Mouse (Mus musculus): ENCODE data around the gene Mrgprf. TPM values are rescaled to one million over a fixed set of nuclear protein-coding genes. Genes with fewer than 3 reads are reported as not detected.
A peak's percentile ranks its signal among the peaks of the same experiment; 100 is the strongest.

Mrgprf gene
- not detected in 2 replicates for polyA plus RNA-seq (2012; ENCODE audit: insufficient read depth, insufficient read length, low replicate concordance, missing spikeins)

- WGBS = 46% methylated on average over 12 of the region's 13 CpGs
- Histone ChIP-seq H3K27ac (ENCODE audit: insufficient read depth, low read depth, low read length) (no peak within 1 kb of the TSS), H3K4me3 (ENCODE audit: insufficient read depth, low read depth, low read length) (no peak within 1 kb of the TSS), H3K4me1 (ENCODE audit: control insufficient read depth, insufficient read depth, low read length) (peaks cover 26% of the 10 kb centered on the region)
- TF ChIP-seq CTCF (IDR thresholded peaks at IDR 0.05; ENCODE audit: insufficient read depth, low read depth, low read length) = no peak
- TF ChIP-seq POLR2A (IDR thresholded peaks at IDR 0.05; ENCODE audit: insufficient read depth, low read depth, low read length) = no peak
Measured at GRCm38 (mm10) chr7:145300321-145301007, at the start of gene Mrgprf. Gene Mrgprf (plus strand): TSS chr7:145300828.

DNA sequence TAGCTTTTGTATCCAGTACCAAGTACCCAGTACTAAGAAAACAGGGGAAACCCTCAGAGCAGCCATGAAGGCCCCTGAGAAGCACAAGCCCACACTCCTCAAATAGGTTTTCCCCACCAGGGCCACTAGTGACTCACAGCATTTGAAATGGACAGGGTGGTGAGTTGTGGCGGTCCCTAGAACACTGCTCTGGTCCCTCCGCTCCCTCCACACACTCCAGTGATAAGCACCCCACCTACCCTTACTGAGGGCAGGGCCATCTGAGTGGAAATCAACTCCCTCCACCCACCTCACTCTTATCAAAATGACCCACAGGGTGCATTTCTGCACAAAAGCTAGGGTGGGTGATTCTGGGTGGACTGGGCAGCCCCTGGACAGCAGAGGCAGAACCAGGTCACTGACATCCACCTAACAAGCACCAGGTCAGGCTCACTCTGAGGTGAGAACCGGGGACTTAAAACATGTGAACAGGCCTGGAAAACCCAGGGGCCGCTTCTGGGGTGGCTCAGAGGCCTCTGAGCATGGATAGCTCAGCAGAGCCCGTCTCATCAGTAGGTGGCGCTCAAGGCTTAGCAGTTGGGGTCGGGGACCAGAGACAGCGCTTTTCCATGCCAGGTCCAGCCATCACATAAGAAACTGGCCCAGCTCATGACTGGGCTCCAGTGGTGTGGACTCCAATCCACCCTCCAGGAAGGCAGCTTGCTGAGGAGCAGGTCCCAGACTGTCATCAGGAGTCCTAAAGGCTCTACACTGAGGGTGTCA, 47.7 kb upstream of the Mrgprf start:
- no peak overlapping the region for H3K4me3 ChIP-seq (ENCODE audit: insufficient read depth, low read depth, low read length)
- no peak overlapping the region for H3K27ac ChIP-seq (ENCODE audit: insufficient read depth, low read depth, low read length)
- WGBS = 34% methylated on average over 8 of the region's 8 CpGs
- H3K4me1 ChIP-seq (ENCODE audit: control insufficient read depth, insufficient read depth, low read length) = no peaks in the 10 kb centered on the region
- no peak for TF ChIP-seq POLR2A (IDR thresholded peaks at IDR 0.05; ENCODE audit: insufficient read depth, low read depth, low read length)
- peak; percentile 81 for TF ChIP-seq CTCF (IDR thresholded peaks at IDR 0.05; ENCODE audit: insufficient read depth, low read depth, low read length)

- no peak overlapping the region for H3K27ac ChIP-seq (ENCODE audit: insufficient read depth, low read depth, low read length)
- TF ChIP-seq POLR2A (IDR thresholded peaks at IDR 0.05; ENCODE audit: insufficient read depth, low read depth, low read length) (no peak), CTCF (IDR thresholded peaks at IDR 0.05; ENCODE audit: insufficient read depth, low read depth, low read length) (no peak)
- H3K4me3 ChIP-seq (ENCODE audit: insufficient read depth, low read depth, low read length) = no peak overlapping the region
- no peaks in the 10 kb centered on the region for H3K4me1 ChIP-seq (ENCODE audit: control insufficient read depth, insufficient read depth, low read length)
- 73% methylated on average over 3 of the region's 3 CpGs for WGBS
Measured at GRCm38 (mm10) chr7:145253986-145254630, 46.5 kb upstream of the Mrgprf start.

DNA sequence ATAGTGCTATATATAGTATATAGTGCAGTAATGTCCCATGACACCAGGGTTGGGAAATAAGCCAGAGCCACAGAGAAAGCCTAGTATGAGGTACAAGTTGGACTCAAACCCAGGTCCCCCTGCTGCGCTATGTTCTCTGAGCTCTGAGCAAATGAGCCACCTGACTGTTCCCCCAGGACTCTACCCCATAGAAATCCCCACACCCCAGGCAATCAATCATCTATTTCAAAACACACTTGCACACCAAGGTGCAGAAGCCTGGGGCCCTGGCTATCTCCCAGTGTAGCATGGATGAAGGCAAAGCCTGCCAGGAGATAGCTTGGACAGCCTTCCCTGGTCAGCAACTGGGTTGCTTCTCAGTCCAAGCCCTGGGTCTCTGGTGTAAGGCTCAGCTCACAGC, 44.5 kb upstream of the Mrgprf start:
- Histone ChIP-seq H3K4me3 (ENCODE audit: insufficient read depth, low read depth, low read length) (no peak overlapping the region), H3K4me1 (ENCODE audit: control insufficient read depth, insufficient read depth, low read length) (no peaks in the 10 kb centered on the region), H3K27ac (ENCODE audit: insufficient read depth, low read depth, low read length) (no peak overlapping the region)
- TF ChIP-seq POLR2A (IDR thresholded peaks at IDR 0.05; ENCODE audit: insufficient read depth, low read depth, low read length) (no peak), CTCF (IDR thresholded peaks at IDR 0.05; ENCODE audit: insufficient read depth, low read depth, low read length) (no peak)
- 92% methylated on average over 1 of the region's 1 CpGs for WGBS

- TF ChIP-seq CTCF (IDR thresholded peaks at IDR 0.05; ENCODE audit: insufficient read depth, low read depth, low read length) (no peak), POLR2A (IDR thresholded peaks at IDR 0.05; ENCODE audit: insufficient read depth, low read depth, low read length) (no peak)
- H3K4me3 ChIP-seq (ENCODE audit: insufficient read depth, low read depth, low read length) = no peak overlapping the region
- H3K4me1 ChIP-seq (ENCODE audit: control insufficient read depth, insufficient read depth, low read length) = no peaks in the 10 kb centered on the region
- WGBS = 91% methylated on average over 9 of the region's 9 CpGs
- no peak overlapping the region for H3K27ac ChIP-seq (ENCODE audit: insufficient read depth, low read depth, low read length)
Measured at GRCm38 (mm10) chr7:145264202-145264601, 36.4 kb upstream of the Mrgprf start.

DNA sequence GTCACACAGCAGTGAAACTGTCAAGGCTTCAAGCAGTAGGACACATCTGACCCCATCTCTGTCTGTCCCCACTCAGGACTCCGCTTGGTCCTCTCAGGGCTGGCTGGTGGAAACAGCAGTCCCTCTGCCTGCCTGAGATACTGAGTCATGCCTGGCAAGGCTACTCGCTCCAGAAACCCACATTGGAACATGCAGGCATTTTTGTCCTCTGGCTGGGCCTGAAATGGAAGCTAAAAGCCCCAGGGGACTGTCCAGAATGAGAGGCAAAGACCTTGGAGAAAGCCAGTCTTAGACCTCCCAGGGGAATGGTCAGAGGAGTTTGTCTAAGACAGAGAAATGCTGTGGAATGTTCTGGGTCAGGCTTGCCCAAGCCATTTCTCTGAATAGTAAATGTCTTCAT, 34.6 kb upstream of the Mrgprf start:
- no peak overlapping the region for H3K4me3 ChIP-seq (ENCODE audit: insufficient read depth, low read depth, low read length)
- WGBS = 82% methylated on average over 2 of the region's 2 CpGs
- H3K27ac ChIP-seq (ENCODE audit: insufficient read depth, low read depth, low read length) = no peak overlapping the region
- peaks cover 3% of the 10 kb centered on the region; the same call in 1 of the 2 replicates for H3K4me1 ChIP-seq (ENCODE audit: control insufficient read depth, insufficient read depth, low read length)
- TF ChIP-seq CTCF (IDR thresholded peaks at IDR 0.05; ENCODE audit: insufficient read depth, low read depth, low read length) = no peak
- TF ChIP-seq POLR2A (IDR thresholded peaks at IDR 0.05; ENCODE audit: insufficient read depth, low read depth, low read length) = no peak

DNA sequence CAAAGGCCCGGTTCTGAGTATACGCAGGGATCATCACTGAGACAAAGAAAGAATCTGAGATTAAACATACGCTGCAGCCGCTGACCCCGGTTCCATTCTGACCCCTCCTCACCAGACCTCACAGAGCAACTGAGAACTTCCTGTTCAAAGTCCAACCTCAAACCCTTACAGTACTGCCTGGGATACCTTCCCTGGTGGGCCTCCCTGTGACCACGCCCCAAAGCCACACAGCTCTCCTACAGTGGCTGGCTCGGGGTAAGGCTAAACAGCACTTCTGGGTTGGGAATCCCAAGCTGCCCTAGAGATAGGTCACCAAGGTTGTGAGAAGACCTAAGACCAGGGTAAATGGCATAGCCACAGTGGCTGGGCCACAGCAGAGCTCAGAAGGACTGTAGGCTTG, 31.7 kb upstream of the Mrgprf start:
- TF ChIP-seq POLR2A (IDR thresholded peaks at IDR 0.05; ENCODE audit: insufficient read depth, low read depth, low read length) = no peak
- TF ChIP-seq CTCF (IDR thresholded peaks at IDR 0.05; ENCODE audit: insufficient read depth, low read depth, low read length) = no peak
- Histone ChIP-seq H3K27ac (ENCODE audit: insufficient read depth, low read depth, low read length) (no peak overlapping the region), H3K4me3 (ENCODE audit: insufficient read depth, low read depth, low read length) (no peak overlapping the region), H3K4me1 (ENCODE audit: control insufficient read depth, insufficient read depth, low read length) (peaks cover 3% of the 10 kb centered on the region; the same call in 1 of the 2 replicates)
- 95% methylated on average over 7 of the region's 7 CpGs for WGBS

GRCm38 (mm10) chr7:145270955-145271354, 29.7 kb upstream of the Mrgprf start:
- TF ChIP-seq CTCF (IDR thresholded peaks at IDR 0.05; ENCODE audit: insufficient read depth, low read depth, low read length) (no peak), POLR2A (IDR thresholded peaks at IDR 0.05; ENCODE audit: insufficient read depth, low read depth, low read length) (no peak)
- Histone ChIP-seq H3K4me1 (ENCODE audit: control insufficient read depth, insufficient read depth, low read length) (peaks cover 3% of the 10 kb centered on the region; the same call in 1 of the 2 replicates), H3K4me3 (ENCODE audit: insufficient read depth, low read depth, low read length) (no peak overlapping the region), H3K27ac (ENCODE audit: insufficient read depth, low read depth, low read length) (no peak overlapping the region)
- WGBS = 93% methylated on average over 5 of the region's 5 CpGs

GRCm38 (mm10) chr7:145275488-145275887, 25.1 kb upstream of the Mrgprf start:
- WGBS = 91% methylated on average over 3 of the region's 3 CpGs
- H3K27ac ChIP-seq (ENCODE audit: insufficient read depth, low read depth, low read length) = no peak overlapping the region
- no peaks in the 10 kb centered on the region for H3K4me1 ChIP-seq (ENCODE audit: control insufficient read depth, insufficient read depth, low read length)
- TF ChIP-seq POLR2A (IDR thresholded peaks at IDR 0.05; ENCODE audit: insufficient read depth, low read depth, low read length) (no peak), CTCF (IDR thresholded peaks at IDR 0.05; ENCODE audit: insufficient read depth, low read depth, low read length) (no peak)
- no peak overlapping the region for H3K4me3 ChIP-seq (ENCODE audit: insufficient read depth, low read depth, low read length)

Measured in olfactory bulb, adult 2 months (tissue).